Mouse (Mus musculus): ENCODE results near the gene Atrnl1. TPM values are rescaled to one million over a fixed set of nuclear protein-coding genes. Genes with fewer than 3 reads are reported as not detected.

Atrnl1 gene
- polyA plus RNA-seq, 1 experiment, result not detected

- H3K4me3 ChIP-seq (ENCODE audit: insufficient read depth, low read depth, low read length), result no peak overlapping the region
- no peak overlapping the region for H3K27ac ChIP-seq (ENCODE audit: insufficient read depth, low read depth, low read length)
- 65% methylated on average over 5 of the region's 5 CpGs for WGBS
- no peaks in the 10 kb centered on the region for H3K4me1 ChIP-seq (ENCODE audit: control insufficient read depth, insufficient read depth, low read length)
- TF ChIP-seq CTCF (IDR thresholded peaks at IDR 0.05; ENCODE audit: insufficient read depth, low read depth, low read length), result no peak
- TF ChIP-seq POLR2A (IDR thresholded peaks at IDR 0.05; ENCODE audit: insufficient read depth, low read depth, low read length), result no peak
These were observed 102.3 kb downstream of the Atrnl1 start for GRCm38 (mm10) chr19:57713138-57713537.

DNA sequence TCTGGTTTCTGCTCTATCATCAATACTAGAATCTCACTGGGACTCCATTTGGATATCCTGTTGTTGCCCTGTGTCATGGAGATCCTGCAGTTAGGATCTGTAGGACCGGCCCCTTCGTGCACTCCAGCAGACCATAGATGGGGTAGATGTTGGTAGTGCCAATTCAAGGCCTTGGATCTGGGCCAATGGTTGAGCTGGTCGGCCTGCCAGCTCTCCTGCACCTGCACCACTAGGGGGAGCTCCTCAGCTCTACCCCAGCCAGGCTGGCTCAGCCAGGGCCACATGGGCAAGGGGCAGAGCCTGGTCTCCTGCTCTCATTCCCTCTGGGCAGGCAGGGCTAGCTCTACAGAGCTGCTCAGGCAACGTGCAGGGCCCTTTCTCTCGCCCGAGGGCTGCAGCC lies 114.1 kb downstream of the Atrnl1 start:
- H3K4me1 ChIP-seq (ENCODE audit: control insufficient read depth, insufficient read depth, low read length), result peaks cover 2% of the 10 kb centered on the region; the same call in 1 of the 2 replicates
- TF ChIP-seq POLR2A (IDR thresholded peaks at IDR 0.05; ENCODE audit: insufficient read depth, low read depth, low read length), result no peak
- TF ChIP-seq CTCF (IDR thresholded peaks at IDR 0.05; ENCODE audit: insufficient read depth, low read depth, low read length), result peak; percentile 33; the same call in 1 of the 2 replicates
- WGBS, result 86% methylated on average over 6 of the region's 6 CpGs
- no peak overlapping the region for H3K4me3 ChIP-seq (ENCODE audit: insufficient read depth, low read depth, low read length)
- H3K27ac ChIP-seq (ENCODE audit: insufficient read depth, low read depth, low read length), result no peak overlapping the region

- no peak for TF ChIP-seq CTCF (IDR thresholded peaks at IDR 0.05; ENCODE audit: insufficient read depth, low read depth, low read length)
- no peak for TF ChIP-seq POLR2A (IDR thresholded peaks at IDR 0.05; ENCODE audit: insufficient read depth, low read depth, low read length)
- 96% methylated on average over 2 of the region's 2 CpGs for WGBS
These were observed 114.5 kb downstream of the Atrnl1 start for GRCm38 (mm10) chr19:57725326-57725725.

DNA sequence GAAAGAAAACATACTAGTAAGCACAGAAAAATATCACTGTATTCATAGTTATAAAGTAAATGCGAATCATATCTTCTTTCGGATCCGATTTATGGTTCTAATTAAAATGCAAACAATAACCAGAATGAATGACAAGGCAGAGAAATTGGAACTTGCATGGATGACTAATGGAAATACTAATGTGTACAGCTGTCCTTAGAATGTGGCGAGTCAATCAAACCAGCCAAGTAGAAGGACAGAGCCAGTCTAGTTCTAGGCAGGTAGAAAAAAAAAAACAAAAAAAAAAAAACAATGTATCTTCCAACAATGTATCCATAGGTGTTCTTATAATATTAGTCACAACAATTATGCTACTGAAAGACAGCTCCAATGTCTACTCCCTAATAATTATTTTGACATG lies 116.2 kb downstream of the Atrnl1 start:
- no peak overlapping the region for H3K4me3 ChIP-seq (ENCODE audit: insufficient read depth, low read depth, low read length)
- no peak overlapping the region for H3K27ac ChIP-seq (ENCODE audit: insufficient read depth, low read depth, low read length)
- no peaks in the 10 kb centered on the region for H3K4me1 ChIP-seq (ENCODE audit: control insufficient read depth, insufficient read depth, low read length)
- no peak for TF ChIP-seq CTCF (IDR thresholded peaks at IDR 0.05; ENCODE audit: insufficient read depth, low read depth, low read length)
- no peak for TF ChIP-seq POLR2A (IDR thresholded peaks at IDR 0.05; ENCODE audit: insufficient read depth, low read depth, low read length)
- 98% methylated on average over 4 of the region's 4 CpGs for WGBS

More at GRCm38 (mm10) chr19:57725326-57725725, 114.5 kb downstream of the Atrnl1 start:
- Histone ChIP-seq H3K27ac (ENCODE audit: insufficient read depth, low read depth, low read length) (no peak overlapping the region), H3K4me1 (ENCODE audit: control insufficient read depth, insufficient read depth, low read length) (peaks cover 2% of the 10 kb centered on the region; the same call in 1 of the 2 replicates), H3K4me3 (ENCODE audit: insufficient read depth, low read depth, low read length) (no peak overlapping the region)

- Histone ChIP-seq H3K4me1 (ENCODE audit: control insufficient read depth, insufficient read depth, low read length) (no peaks in the 10 kb centered on the region), H3K4me3 (ENCODE audit: insufficient read depth, low read depth, low read length) (no peak overlapping the region), H3K27ac (ENCODE audit: insufficient read depth, low read depth, low read length) (no peak overlapping the region)
- WGBS, result 85% methylated on average over 3 of the region's 3 CpGs
- no peak for TF ChIP-seq POLR2A (IDR thresholded peaks at IDR 0.05; ENCODE audit: insufficient read depth, low read depth, low read length)
- TF ChIP-seq CTCF (IDR thresholded peaks at IDR 0.05; ENCODE audit: insufficient read depth, low read depth, low read length), result no peak
These were observed 126.6 kb downstream of the Atrnl1 start for GRCm38 (mm10) chr19:57737475-57737874.

DNA sequence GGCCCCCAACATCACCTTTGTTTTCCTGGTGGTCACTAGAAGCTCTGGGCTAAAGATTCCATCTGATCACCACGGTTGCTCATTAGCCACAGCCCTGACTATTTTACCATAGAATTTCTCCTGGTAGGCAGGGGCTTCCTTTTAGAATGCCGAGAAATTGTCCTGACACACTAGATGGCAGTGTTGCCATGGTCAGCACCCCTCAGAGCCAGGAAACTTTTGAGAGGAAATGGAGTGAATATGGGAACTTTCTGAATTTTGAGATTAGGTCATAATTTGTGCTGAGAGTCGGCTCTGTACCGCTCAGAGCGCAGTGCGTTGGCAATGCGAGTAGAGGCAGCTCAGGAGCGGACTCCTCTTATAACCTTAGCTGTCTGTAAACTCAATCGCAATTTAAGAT lies 134.7 kb downstream of the Atrnl1 start:
- H3K4me3 ChIP-seq (ENCODE audit: insufficient read depth, low read depth, low read length), result no peak overlapping the region
- H3K4me1 ChIP-seq (ENCODE audit: control insufficient read depth, insufficient read depth, low read length), result no peaks in the 10 kb centered on the region
- WGBS, result 56% methylated on average over 9 of the region's 9 CpGs
- no peak overlapping the region for H3K27ac ChIP-seq (ENCODE audit: insufficient read depth, low read depth, low read length)
- TF ChIP-seq POLR2A (IDR thresholded peaks at IDR 0.05; ENCODE audit: insufficient read depth, low read depth, low read length) (no peak), CTCF (IDR thresholded peaks at IDR 0.05; ENCODE audit: insufficient read depth, low read depth, low read length) (no peak)

DNA sequence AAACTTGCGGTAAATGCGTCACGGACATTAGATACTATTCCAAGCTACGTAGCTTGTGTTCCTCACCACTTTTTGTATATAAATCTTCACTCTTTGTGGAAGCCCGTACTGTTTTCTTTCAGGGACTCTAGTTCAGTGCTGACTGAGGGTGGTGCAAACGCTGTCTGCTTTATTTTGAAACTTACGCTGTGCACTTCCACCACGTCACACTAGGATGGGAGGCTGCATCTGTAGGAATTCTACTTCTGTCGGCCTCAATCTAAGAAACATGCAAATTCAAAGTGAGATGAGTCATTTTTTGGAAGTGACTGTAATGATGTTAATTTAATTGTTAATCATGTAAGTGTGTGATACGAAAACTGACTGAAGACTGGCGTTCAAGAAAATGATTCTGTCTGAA lies 135.7 kb downstream of the Atrnl1 start:
- no peak overlapping the region for H3K27ac ChIP-seq (ENCODE audit: insufficient read depth, low read depth, low read length)
- 91% methylated on average over 11 of the region's 11 CpGs for WGBS
- no peak for TF ChIP-seq CTCF (IDR thresholded peaks at IDR 0.05; ENCODE audit: insufficient read depth, low read depth, low read length)
- no peak for TF ChIP-seq POLR2A (IDR thresholded peaks at IDR 0.05; ENCODE audit: insufficient read depth, low read depth, low read length)
- no peaks in the 10 kb centered on the region for H3K4me1 ChIP-seq (ENCODE audit: control insufficient read depth, insufficient read depth, low read length)
- H3K4me3 ChIP-seq (ENCODE audit: insufficient read depth, low read depth, low read length), result no peak overlapping the region

- WGBS, result 92% methylated on average over 14 of the region's 14 CpGs
These were observed 141.4 kb downstream of the Atrnl1 start for GRCm38 (mm10) chr19:57752189-57752588.

DNA sequence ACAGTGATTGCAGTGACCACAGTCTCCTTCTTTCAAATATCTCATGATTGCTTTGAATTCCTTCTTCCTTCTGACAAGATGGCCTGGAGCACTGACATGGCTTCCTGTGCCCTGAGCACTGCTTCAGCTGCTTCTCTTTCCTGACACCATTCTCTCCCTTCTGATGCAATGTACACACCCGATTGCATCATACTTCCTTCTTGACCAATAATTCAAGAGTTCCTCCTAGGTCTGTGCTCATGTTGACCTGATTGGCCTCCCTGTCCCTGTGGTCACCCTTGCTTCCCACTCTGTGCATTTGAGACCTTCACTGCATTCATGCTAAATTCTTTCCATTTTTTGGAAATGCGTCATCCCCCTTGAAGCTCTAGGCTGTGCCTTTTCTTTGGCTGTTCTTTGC lies 151.7 kb downstream of the Atrnl1 start:
- TF ChIP-seq POLR2A (IDR thresholded peaks at IDR 0.05; ENCODE audit: insufficient read depth, low read depth, low read length) (no peak), CTCF (IDR thresholded peaks at IDR 0.05; ENCODE audit: insufficient read depth, low read depth, low read length) (no peak)
- 92% methylated on average over 2 of the region's 2 CpGs for WGBS
- H3K4me1 ChIP-seq (ENCODE audit: control insufficient read depth, insufficient read depth, low read length), result no peaks in the 10 kb centered on the region
- H3K4me3 ChIP-seq (ENCODE audit: insufficient read depth, low read depth, low read length), result no peak overlapping the region
- no peak overlapping the region for H3K27ac ChIP-seq (ENCODE audit: insufficient read depth, low read depth, low read length)

More at GRCm38 (mm10) chr19:57752189-57752588, 141.4 kb downstream of the Atrnl1 start:
- TF ChIP-seq POLR2A (IDR thresholded peaks at IDR 0.05; ENCODE audit: insufficient read depth, low read depth, low read length), result no peak
- TF ChIP-seq CTCF (IDR thresholded peaks at IDR 0.05; ENCODE audit: insufficient read depth, low read depth, low read length), result no peak
- Histone ChIP-seq H3K27ac (ENCODE audit: insufficient read depth, low read depth, low read length) (no peak overlapping the region), H3K4me3 (ENCODE audit: insufficient read depth, low read depth, low read length) (no peak overlapping the region), H3K4me1 (ENCODE audit: control insufficient read depth, insufficient read depth, low read length) (no peaks in the 10 kb centered on the region)
